Mouse (Mus musculus) neural tube, embryonic 11.5 days (tissue): ENCODE data around the gene Olfr38. TPM values are rescaled to one million over a fixed set of nuclear protein-coding genes. Genes with fewer than 3 reads are reported as not detected.

Experiments
- ATAC-seq: fragments of 200-750 bp; cut with Nextera tagmentation; 2 replicates; pipeline ENCODE4 v1.8.0; 2017; ENCODE audit warnings: moderate number of reproducible peaks, mild to moderate bottlenecking, moderate TSS enrichment, moderate library complexity; ENCODE audit not compliant: insufficient read depth, low FRiP score, low TSS enrichment
- DNase-seq: peaks from one replicate; pipeline ENCODE4 v3.0.0-alpha.2; 2015; ENCODE audit warnings: low spot score
- H3K27ac ChIP-seq: fragments of 300-500 bp; sonication (generic); 2 replicates; pipeline ENCODE4 v1.5.1; 2014; ENCODE audit warnings: low read depth, mild to moderate bottlenecking, low read length
- H3K27me3 ChIP-seq: fragments of 300-500 bp; sonication (generic); 2 replicates; pipeline ENCODE4 v1.6.1; 2014; ENCODE audit warnings: mild to moderate bottlenecking, low read length, mixed read lengths; ENCODE audit not compliant: control insufficient read depth, insufficient read depth
- H3K36me3 ChIP-seq: fragments of 300-500 bp; sonication (generic); 2 replicates; pipeline ENCODE4 v1.6.1; 2014; ENCODE audit warnings: mild to moderate bottlenecking, low read length, moderate library complexity, mixed read lengths; ENCODE audit not compliant: control insufficient read depth, insufficient read depth
- H3K4me1 ChIP-seq: fragments of 300-500 bp; sonication (generic); 2 replicates; pipeline ENCODE4 v1.6.1; 2014; ENCODE audit warnings: low read length, mixed read lengths; ENCODE audit not compliant: control insufficient read depth, insufficient read depth
- H3K4me2 ChIP-seq: fragments of 300-500 bp; sonication (generic); 2 replicates; pipeline ENCODE4 v1.6.1; 2014; ENCODE audit warnings: low read depth, mild to moderate bottlenecking, moderate library complexity
- H3K4me3 ChIP-seq: fragments of 300-500 bp; sonication (generic); 2 replicates; pipeline ENCODE4 v1.5.1; 2014; ENCODE audit warnings: low read depth, low read length
- H3K9ac ChIP-seq: fragments of 300-500 bp; sonication (generic); 2 replicates; pipeline ENCODE4 v1.6.1; 2014; ENCODE audit warnings: mild to moderate bottlenecking, low read length
- H3K9me3 ChIP-seq: fragments of 300-500 bp; sonication (generic); 2 replicates; pipeline ENCODE4 v1.6.1; 2016; ENCODE audit warnings: low read length; ENCODE audit not compliant: control insufficient read depth
- WGBS: fragments of 180-500 bp; shearing (Covaris S2); extraction: QIAGEN DNeasy Blood & Tissue Kit; methylation state at CpG from one replicate; pipeline ENCODE4 v1.1.7; 2014; 5-methylcytosine and 5-hydroxymethylcytosine counted together
- polyA plus RNA-seq: library from polyadenylated mRNA; unstranded; fragments of >200 nt; fragmentation: Nextera tagmentation; extraction: Ambion mirVana; gene quantifications from 2 replicates; pipeline ENCODE4 v1.2.1, GENCODE M21; 2014

Olfr38 gene
- polyA plus RNA-seq, 1 experiment from 2014 or later = not detected

- Histone ChIP-seq H3K4me1 (no peaks in the 10 kb centered on the region), H3K27ac (no peak overlapping the region), H3K4me3 (no peak overlapping the region), H3K27me3 (no peaks in the 10 kb centered on the region), H3K9me3 (no peaks in the 10 kb centered on the region), H3K36me3 (no peaks in the 10 kb centered on the region), H3K4me2 (no peak overlapping the region), H3K9ac (no peak overlapping the region)
- DNase-seq (no peak), ATAC-seq (no peak)
- 67% methylated on average over 4 of the region's 4 CpGs for WGBS
These were observed 34.2 kb downstream of the Olfr38 start for GRCm38 (mm10) chr6:42790247-42790948.

- Histone ChIP-seq H3K9ac (no peak overlapping the region), H3K36me3 (no peaks in the 10 kb centered on the region), H3K4me1 (no peaks in the 10 kb centered on the region), H3K4me2 (no peak overlapping the region), H3K27me3 (no peaks in the 10 kb centered on the region), H3K27ac (no peak overlapping the region), H3K9me3 (no peaks in the 10 kb centered on the region), H3K4me3 (no peak overlapping the region)
- DNase-seq (no peak), ATAC-seq (no peak)
- 83% methylated on average over 9 of the region's 9 CpGs for WGBS
These were observed 34.8 kb downstream of the Olfr38 start for GRCm38 (mm10) chr6:42790949-42791556.

- no peak for ATAC-seq
- Histone ChIP-seq H3K27me3 (no peaks in the 10 kb centered on the region), H3K36me3 (no peaks in the 10 kb centered on the region), H3K27ac (no peak overlapping the region), H3K4me3 (no peak overlapping the region), H3K9ac (no peak overlapping the region), H3K4me1 (no peaks in the 10 kb centered on the region), H3K4me2 (no peak overlapping the region), H3K9me3 (no peaks in the 10 kb centered on the region)
- 94% methylated on average over 3 of the region's 3 CpGs for WGBS
- no peak for DNase-seq
These were observed 38.8 kb downstream of the Olfr38 start for GRCm38 (mm10) chr6:42794982-42795381.

GRCm38 (mm10) chr6:42811639-42812038, 55.4 kb downstream of the Olfr38 start, which contains the start of gene Olfr450:
TSS of gene Olfr450 (plus strand) at chr6:42811939.
- WGBS = 91% methylated on average over 1 of the region's 1 CpGs
- H3K36me3 ChIP-seq = no peaks in the 10 kb centered on the region
- H3K9me3 ChIP-seq = no peaks in the 10 kb centered on the region
- H3K4me2 ChIP-seq = no peak within 1 kb of the TSS
- H3K27me3 ChIP-seq = no peaks in the 10 kb centered on the region
- DNase-seq = no peak
- H3K4me3 ChIP-seq = no peak within 1 kb of the TSS
- H3K4me1 ChIP-seq = no peaks in the 10 kb centered on the region
- H3K9ac ChIP-seq = no peak within 1 kb of the TSS
- H3K27ac ChIP-seq = no peak within 1 kb of the TSS
- no peak for ATAC-seq

Other genes with a start within 250 kb of the Olfr38 start
- not detected in 2 replicates for gene Olfr455, start 208.8 kb upstream of the Olfr38 start, polyA plus RNA-seq
- gene Tcaf3, start 158.7 kb upstream of the Olfr38 start, polyA plus RNA-seq = not detected in 2 replicates
- gene Tcaf2, start 111.2 kb upstream of the Olfr38 start, polyA plus RNA-seq = 1.6 and 1.8 TPM in 2 replicates
- gene Tcaf1, start 46.3 kb upstream of the Olfr38 start, polyA plus RNA-seq = 149 and 168 TPM in 2 replicates
- not detected in 2 replicates for gene Olfr453, start 17.0 kb upstream of the Olfr38 start, polyA plus RNA-seq
- gene Olfr452, start 28.7 kb downstream of the Olfr38 start, polyA plus RNA-seq = not detected in 2 replicates
- not detected in 2 replicates for gene Olfr450, start 55.5 kb downstream of the Olfr38 start, polyA plus RNA-seq
- not detected in 2 replicates for gene Olfr449, start 78.0 kb downstream of the Olfr38 start, polyA plus RNA-seq
- not detected in 2 replicates for gene Olfr448, start 134.0 kb downstream of the Olfr38 start, polyA plus RNA-seq
- not detected in 2 replicates for gene Olfr447, start 152.5 kb downstream of the Olfr38 start, polyA plus RNA-seq
- gene Olfr446, start 165.0 kb downstream of the Olfr38 start, polyA plus RNA-seq = not detected in 2 replicates
- gene Olfr444, start 192.7 kb downstream of the Olfr38 start, polyA plus RNA-seq = not detected in 2 replicates